Mouse (Mus musculus) CD4-positive helper T cell, adult 2 months (primary cell): ENCODE data around the gene Dnaaf5.

ENCODE experiments used
- DNase-seq: peaks from one replicate; pipeline ENCODE4 v3.0.0-alpha.2; 2012; ENCODE audit warnings: low read depth, missing footprints, low spot score

The Dnaaf5 gene

DNA sequence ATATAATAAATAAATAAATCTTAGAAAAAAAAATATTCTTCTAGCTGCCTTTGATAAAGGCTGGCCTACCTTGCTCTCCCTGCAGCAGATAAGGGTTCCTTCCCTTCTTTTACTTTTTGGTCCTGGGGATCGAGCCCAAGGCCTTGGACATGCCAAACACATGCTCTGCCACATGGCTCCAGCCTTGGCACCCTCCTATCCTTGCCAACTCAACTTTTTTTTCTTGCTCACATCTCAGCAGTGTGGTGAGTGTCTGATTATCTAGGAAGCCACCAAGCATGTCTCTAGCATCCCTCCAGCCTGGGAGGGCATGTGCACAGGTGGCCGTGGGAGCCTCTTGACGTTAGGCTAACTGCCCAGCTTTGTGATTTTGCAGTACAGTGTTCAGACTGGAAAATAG, 78.3 kb downstream of the Dnaaf5 start:
- DNase-seq, result no peak

DNA sequence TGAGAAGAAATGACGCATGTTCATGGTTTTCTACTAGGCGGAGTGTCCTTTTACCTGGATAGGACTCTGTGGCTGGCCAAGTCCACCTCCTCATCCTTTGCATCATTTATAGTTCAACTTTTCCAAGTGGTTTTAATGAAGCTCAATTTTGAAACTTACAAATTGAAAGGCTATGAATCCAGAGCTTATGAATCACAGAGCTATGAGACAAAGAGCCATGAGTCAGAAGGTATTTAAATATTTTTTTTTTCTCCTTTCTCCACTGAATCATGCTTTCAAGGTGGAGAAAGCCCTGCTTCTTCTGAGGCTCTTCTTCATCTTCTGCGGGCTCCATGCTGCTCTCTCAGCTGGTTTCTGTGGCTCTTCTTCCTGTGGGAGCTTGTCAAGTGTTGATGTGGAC, 79.7 kb downstream of the Dnaaf5 start:
- no peak for DNase-seq

DNA sequence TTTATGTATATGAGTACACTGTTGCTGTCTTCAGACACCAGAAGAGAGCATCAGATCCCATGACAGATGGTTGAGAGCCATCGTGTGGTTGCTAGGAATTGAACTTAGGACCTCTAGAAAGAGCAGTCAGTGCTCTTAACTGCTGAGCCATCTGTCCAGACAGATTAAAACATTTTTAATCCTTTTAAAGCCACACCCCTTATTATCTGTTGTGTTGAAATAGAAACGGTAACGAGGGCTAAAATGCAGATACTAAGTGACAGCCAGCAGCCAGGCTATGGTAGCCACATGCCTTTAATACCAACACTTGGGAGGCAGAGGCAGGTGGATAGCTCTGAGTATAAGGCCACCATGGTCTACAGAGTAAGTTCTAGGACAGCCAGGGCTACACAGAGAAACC, 82.1 kb downstream of the Dnaaf5 start:
- no peak for DNase-seq

DNA sequence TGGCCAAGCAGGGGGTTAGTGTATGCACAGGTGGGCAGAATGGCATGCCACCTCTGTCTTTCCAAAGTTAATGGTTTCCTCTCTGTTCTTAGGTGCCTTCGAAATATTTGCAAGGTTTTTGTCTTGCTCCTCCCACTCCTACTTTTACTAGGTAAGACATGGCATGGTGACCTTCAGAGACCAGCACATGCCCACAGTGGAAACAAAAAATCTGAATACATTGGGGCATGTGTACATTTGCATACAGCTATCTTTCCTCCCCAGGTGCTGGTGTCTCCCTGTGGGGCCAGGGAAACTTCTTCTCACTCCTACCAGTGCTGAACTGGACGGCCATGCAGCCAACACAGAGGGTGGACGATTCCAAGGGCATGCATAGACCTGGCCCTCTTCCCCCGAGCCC, 84.4 kb downstream of the Dnaaf5 start:
- no peak for DNase-seq
